Mouse (Mus musculus): Measurements from ENCODE around the gene Masp1. TPM values are rescaled to one million over a fixed set of nuclear protein-coding genes. Genes with fewer than 3 reads are reported as not detected.

The Masp1 gene
- polyA plus RNA-seq, 1 experiment from 2014 or later, result 1.4 TPM

DNA sequence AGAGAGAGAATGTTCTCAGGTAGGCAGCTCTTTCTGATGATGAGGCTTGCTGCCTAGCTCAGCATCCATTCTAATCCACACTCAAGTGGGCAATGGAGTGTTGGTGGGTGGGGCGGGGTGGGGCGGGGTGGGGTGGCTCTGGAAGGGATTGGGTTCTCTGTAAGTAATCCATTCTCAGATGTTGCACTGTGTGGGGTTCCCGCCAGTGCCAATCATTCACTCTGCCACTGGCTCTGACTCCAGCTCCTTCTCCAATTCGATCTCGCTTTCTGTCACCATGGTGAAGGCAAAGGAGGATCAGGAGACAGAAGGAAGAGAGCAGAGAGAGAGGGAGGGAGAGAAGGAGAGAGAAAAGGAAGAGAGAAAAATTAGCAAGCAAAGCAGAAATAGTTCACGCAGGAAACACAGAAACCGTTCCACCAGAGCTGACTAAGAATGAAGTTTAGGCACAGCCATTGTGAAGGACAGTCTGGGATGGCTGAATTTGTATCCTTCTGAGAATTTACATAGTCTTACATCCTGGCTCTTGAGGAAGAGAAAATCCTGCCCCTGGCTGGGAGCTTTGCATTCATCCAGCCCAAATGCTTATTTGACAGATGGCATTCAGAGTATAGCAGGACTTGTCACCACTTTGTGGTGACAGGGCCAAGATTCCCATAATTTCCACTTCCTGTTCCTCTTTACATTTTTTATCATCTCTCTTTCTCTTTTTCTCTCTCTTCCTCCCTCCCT lies 40.6 kb downstream of the Masp1 start:
- no peaks in the 10 kb centered on the region for H3K36me3 ChIP-seq (ENCODE audit: control insufficient read depth, insufficient read depth)
- no peak overlapping the region for H3K27ac ChIP-seq (ENCODE audit: low read depth, low read length)
- no peak for TF ChIP-seq CTCF (IDR thresholded peaks at IDR 0.05; ENCODE audit: low read depth)
- H3K9ac ChIP-seq (ENCODE audit: low read depth, low read length), result no peak overlapping the region
- H3K4me1 ChIP-seq (replicated peaks; ENCODE audit: control insufficient read depth, insufficient read depth, low read length), result no peaks in the 10 kb centered on the region
- H3K9me3 ChIP-seq (ENCODE audit: control insufficient read depth), result no peaks in the 10 kb centered on the region
- 77% methylated on average over 7 of the region's 7 CpGs for WGBS
- no peak overlapping the region for H3K4me3 ChIP-seq (ENCODE audit: low read depth, low read length)
- ATAC-seq, result no peak
- H3K27me3 ChIP-seq (replicated peaks; ENCODE audit: control insufficient read depth, insufficient read depth, low read length), result no peaks in the 10 kb centered on the region
- H3K4me2 ChIP-seq (replicated peaks; ENCODE audit: low read depth), result no peak overlapping the region

DNA sequence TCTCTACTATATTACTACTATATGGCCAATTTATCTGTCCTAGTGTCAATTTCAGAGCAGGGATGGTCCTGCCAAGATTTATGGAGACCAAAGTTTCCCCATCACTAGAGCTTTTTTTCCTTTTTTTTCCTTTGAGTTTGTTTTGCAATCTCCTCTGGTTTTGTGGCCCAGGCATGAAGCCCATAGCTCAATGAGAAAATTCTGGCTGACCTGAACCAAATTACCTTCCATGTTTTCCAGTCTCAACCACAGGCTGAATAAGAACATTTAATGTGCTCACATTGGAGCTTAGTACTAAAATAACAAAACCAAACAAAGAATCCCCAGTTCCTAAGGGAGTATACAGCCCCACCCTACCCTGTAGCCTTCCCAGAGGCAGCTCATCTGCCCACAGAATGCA lies 44.0 kb downstream of the Masp1 start:
- Histone ChIP-seq H3K36me3 (ENCODE audit: control insufficient read depth, insufficient read depth) (no peaks in the 10 kb centered on the region), H3K4me3 (ENCODE audit: low read depth, low read length) (no peak overlapping the region), H3K27me3 (replicated peaks; ENCODE audit: control insufficient read depth, insufficient read depth, low read length) (no peaks in the 10 kb centered on the region), H3K4me1 (replicated peaks; ENCODE audit: control insufficient read depth, insufficient read depth, low read length) (no peaks in the 10 kb centered on the region), H3K9ac (ENCODE audit: low read depth, low read length) (no peak overlapping the region), H3K9me3 (ENCODE audit: control insufficient read depth) (no peaks in the 10 kb centered on the region), H3K27ac (ENCODE audit: low read depth, low read length) (no peak overlapping the region), H3K4me2 (replicated peaks; ENCODE audit: low read depth) (no peak overlapping the region)
- no peak for ATAC-seq
- no peak for TF ChIP-seq CTCF (IDR thresholded peaks at IDR 0.05; ENCODE audit: low read depth)

DNA sequence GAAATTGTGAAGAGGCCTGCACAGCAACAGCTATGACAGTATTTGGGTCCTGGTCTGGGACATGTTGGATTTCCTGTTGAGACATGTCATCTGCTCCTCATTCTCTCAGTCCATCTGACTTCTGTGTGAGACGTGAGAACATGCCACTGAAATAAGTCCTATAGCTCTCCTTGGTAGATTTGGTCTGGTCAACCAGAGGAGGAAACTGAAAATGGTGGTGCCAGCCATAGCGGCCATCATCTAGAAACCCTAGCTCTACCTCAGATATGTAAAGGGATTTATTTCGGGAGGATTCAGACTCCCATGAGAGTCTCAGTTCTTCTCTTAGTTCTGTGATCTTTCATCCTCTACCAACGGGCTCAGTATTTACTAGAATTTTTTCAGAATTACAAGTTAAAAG lies 45.0 kb downstream of the Masp1 start:
- no peak overlapping the region for H3K27ac ChIP-seq (ENCODE audit: low read depth, low read length)
- H3K9me3 ChIP-seq (ENCODE audit: control insufficient read depth), result no peaks in the 10 kb centered on the region
- WGBS, result 88% methylated on average over 4 of the region's 4 CpGs
- no peak overlapping the region for H3K9ac ChIP-seq (ENCODE audit: low read depth, low read length)
- ATAC-seq, result no peak
- no peak overlapping the region for H3K4me3 ChIP-seq (ENCODE audit: low read depth, low read length)
- H3K4me2 ChIP-seq (replicated peaks; ENCODE audit: low read depth), result no peak overlapping the region
- H3K4me1 ChIP-seq (replicated peaks; ENCODE audit: control insufficient read depth, insufficient read depth, low read length), result no peaks in the 10 kb centered on the region
- no peak for TF ChIP-seq CTCF (IDR thresholded peaks at IDR 0.05; ENCODE audit: low read depth)
- no peaks in the 10 kb centered on the region for H3K36me3 ChIP-seq (ENCODE audit: control insufficient read depth, insufficient read depth)
- no peaks in the 10 kb centered on the region for H3K27me3 ChIP-seq (replicated peaks; ENCODE audit: control insufficient read depth, insufficient read depth, low read length)

DNA sequence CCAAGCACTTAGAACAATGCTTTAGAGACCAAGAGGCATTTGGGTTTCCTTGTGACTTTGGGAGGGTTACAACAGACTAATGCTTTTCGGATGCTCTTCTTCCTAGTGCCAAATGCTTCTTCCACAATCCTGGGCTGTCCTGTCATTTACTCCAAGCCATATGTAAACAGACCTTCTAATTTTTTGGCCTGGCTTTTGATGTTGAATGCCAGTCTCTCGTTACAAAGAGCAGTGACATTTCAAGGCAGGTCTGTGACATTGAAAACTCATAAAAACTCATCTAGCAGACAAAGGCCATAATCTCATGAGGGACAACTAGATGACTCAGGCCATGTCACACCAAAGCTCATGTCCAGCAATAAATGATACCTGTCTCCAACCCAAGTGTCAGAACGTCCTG lies 48.6 kb downstream of the Masp1 start:
- H3K9me3 ChIP-seq (ENCODE audit: control insufficient read depth), result no peaks in the 10 kb centered on the region
- no peaks in the 10 kb centered on the region for H3K36me3 ChIP-seq (ENCODE audit: control insufficient read depth, insufficient read depth)
- TF ChIP-seq CTCF (IDR thresholded peaks at IDR 0.05; ENCODE audit: low read depth), result no peak
- H3K4me2 ChIP-seq (replicated peaks; ENCODE audit: low read depth), result no peak overlapping the region
- no peak overlapping the region for H3K9ac ChIP-seq (ENCODE audit: low read depth, low read length)
- H3K27ac ChIP-seq (ENCODE audit: low read depth, low read length), result no peak overlapping the region
- H3K4me1 ChIP-seq (replicated peaks; ENCODE audit: control insufficient read depth, insufficient read depth, low read length), result no peaks in the 10 kb centered on the region
- H3K27me3 ChIP-seq (replicated peaks; ENCODE audit: control insufficient read depth, insufficient read depth, low read length), result no peaks in the 10 kb centered on the region
- H3K4me3 ChIP-seq (ENCODE audit: low read depth, low read length), result no peak overlapping the region
- no peak for ATAC-seq
- 55% methylated on average over 3 of the region's 3 CpGs for WGBS

DNA sequence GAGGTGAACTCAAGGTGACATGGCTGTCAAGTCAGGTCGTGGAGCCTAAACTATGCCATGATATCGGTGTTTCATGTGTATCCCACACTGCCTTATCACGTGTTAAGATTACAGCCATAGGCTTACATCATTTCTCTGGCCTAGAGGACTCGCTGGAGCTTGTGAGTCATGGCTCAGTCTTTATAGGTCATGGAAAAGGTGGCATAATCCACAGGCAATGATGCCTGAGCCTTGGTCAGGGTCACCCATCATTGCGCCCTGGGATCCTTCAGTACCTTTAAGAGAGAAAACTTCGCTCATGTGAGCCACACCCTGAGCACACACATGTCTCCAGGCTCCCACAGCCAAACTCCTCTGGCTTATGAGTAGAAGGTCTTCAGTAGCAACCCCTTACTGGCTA lies 49.1 kb downstream of the Masp1 start:
- H3K27me3 ChIP-seq (replicated peaks; ENCODE audit: control insufficient read depth, insufficient read depth, low read length), result no peaks in the 10 kb centered on the region
- H3K4me1 ChIP-seq (replicated peaks; ENCODE audit: control insufficient read depth, insufficient read depth, low read length), result no peaks in the 10 kb centered on the region

DNA sequence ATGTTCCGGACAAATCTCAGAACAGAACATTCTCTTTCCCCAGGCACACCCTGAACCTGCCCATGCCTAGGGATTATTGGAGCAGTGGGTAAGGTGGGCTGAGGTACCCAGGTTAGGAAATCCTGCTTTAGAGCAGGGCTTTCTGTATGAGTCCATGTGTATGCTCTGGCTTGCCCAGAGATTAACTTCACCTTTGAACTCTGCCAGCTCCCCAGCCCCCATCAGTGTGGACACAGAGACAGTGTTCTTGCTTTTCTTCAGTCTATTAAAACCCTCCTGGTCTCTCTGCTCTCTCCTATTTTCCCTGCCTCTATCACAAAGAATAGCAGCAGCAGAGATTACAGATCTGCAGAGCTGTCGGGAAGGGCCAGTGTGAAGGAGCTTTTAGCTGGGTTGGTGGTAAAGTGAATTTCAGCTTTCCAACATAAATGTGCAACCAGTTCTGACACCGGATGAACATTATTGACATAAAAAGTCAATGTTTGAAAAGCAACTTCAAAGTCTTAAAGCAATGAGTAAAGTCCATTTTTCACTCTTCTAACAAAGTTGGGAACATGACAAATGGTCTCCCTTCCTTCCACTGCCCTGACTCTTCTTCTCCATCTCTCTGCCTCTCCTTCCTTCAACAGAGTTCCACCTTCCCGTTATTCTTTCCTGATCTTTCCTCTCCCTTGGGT lies 56.8 kb downstream of the Masp1 start:
- TF ChIP-seq CTCF (IDR thresholded peaks at IDR 0.05; ENCODE audit: low read depth), result no peak
- Histone ChIP-seq H3K36me3 (ENCODE audit: control insufficient read depth, insufficient read depth) (no peaks in the 10 kb centered on the region), H3K4me2 (replicated peaks; ENCODE audit: low read depth) (no peak overlapping the region), H3K4me3 (ENCODE audit: low read depth, low read length) (no peak overlapping the region), H3K4me1 (replicated peaks; ENCODE audit: control insufficient read depth, insufficient read depth, low read length) (no peaks in the 10 kb centered on the region), H3K9ac (ENCODE audit: low read depth, low read length) (no peak overlapping the region), H3K27ac (ENCODE audit: low read depth, low read length) (no peak overlapping the region), H3K27me3 (replicated peaks; ENCODE audit: control insufficient read depth, insufficient read depth, low read length) (no peaks in the 10 kb centered on the region), H3K9me3 (ENCODE audit: control insufficient read depth) (no peaks in the 10 kb centered on the region)
- no peak for ATAC-seq
- WGBS, result 64% methylated on average over 4 of the region's 4 CpGs

More for the DNA sequence above, 49.1 kb downstream of the Masp1 start:
- Histone ChIP-seq H3K4me3 (ENCODE audit: low read depth, low read length) (no peak overlapping the region), H3K9ac (ENCODE audit: low read depth, low read length) (no peak overlapping the region), H3K27ac (ENCODE audit: low read depth, low read length) (no peak overlapping the region), H3K9me3 (ENCODE audit: control insufficient read depth) (no peaks in the 10 kb centered on the region), H3K4me2 (replicated peaks; ENCODE audit: low read depth) (no peak overlapping the region), H3K36me3 (ENCODE audit: control insufficient read depth, insufficient read depth) (no peaks in the 10 kb centered on the region)
- 88% methylated on average over 6 of the region's 6 CpGs for WGBS
- TF ChIP-seq CTCF (IDR thresholded peaks at IDR 0.05; ENCODE audit: low read depth), result no peak
- no peak for ATAC-seq
